Mouse (Mus musculus): ENCODE data around the gene Rsf1. TPM values are rescaled to one million over a fixed set of nuclear protein-coding genes. Genes with fewer than 3 reads are reported as not detected.

The Rsf1 gene
- 10 to 100 TPM; 43.2 to 49.0 (median 45.6) TPM for total RNA-seq (2022)

- DNase-seq (ENCODE audit: low spot score in 2 of 2), result peak; percentile 95 to 96
These were observed at the start of gene Rsf1, which contains the start of gene Aamdc for GRCm38 (mm10) chr7:97579067-97579975. TSS of gene Rsf1 (plus strand) at chr7:97579889. TSS of gene Aamdc (minus strand) at chr7:97579497.

- DNase-seq (ENCODE audit: low spot score in 2 of 2), result no peak
These were observed 44.2 kb upstream of the Rsf1 start for GRCm38 (mm10) chr7:97535531-97535930.

- no peak for DNase-seq (ENCODE audit: low spot score in 2 of 2)
These were observed 43.1 kb upstream of the Rsf1 start for GRCm38 (mm10) chr7:97536571-97536970.

- DNase-seq (ENCODE audit: low spot score in 2 of 2), result no peak
These were observed 33.2 kb upstream of the Rsf1 start for GRCm38 (mm10) chr7:97546462-97546861.

- no peak for DNase-seq (ENCODE audit: low spot score in 2 of 2)
These were observed 30.4 kb upstream of the Rsf1 start for GRCm38 (mm10) chr7:97549301-97549700.

- no peak for DNase-seq (ENCODE audit: low spot score in 2 of 2)
These were observed 29.0 kb upstream of the Rsf1 start for GRCm38 (mm10) chr7:97550673-97551072.

GRCm38 (mm10) chr7:97563576-97563975 lies 16.1 kb upstream of the Rsf1 start:
- DNase-seq (ENCODE audit: low spot score in 2 of 2), result no peak

GRCm38 (mm10) chr7:97569372-97569771 lies 10.3 kb upstream of the Rsf1 start:
- no peak for DNase-seq (ENCODE audit: low spot score in 2 of 2)

- DNase-seq (ENCODE audit: low spot score in 2 of 2), result no peak
These were observed 9.3 kb upstream of the Rsf1 start for GRCm38 (mm10) chr7:97570389-97570788.

- peak; percentile 31 to 34 for DNase-seq (ENCODE audit: low spot score in 2 of 2)
These were observed 1.2 kb upstream of the Rsf1 start for GRCm38 (mm10) chr7:97578361-97579066.

GRCm38 (mm10) chr7:97579976-97580842 lies 520 bp downstream of the Rsf1 start:
- DNase-seq (ENCODE audit: low spot score in 2 of 2), result peak; percentile 35 to 43

- DNase-seq (ENCODE audit: low spot score in 2 of 2), result peak; percentile 80 to 84
These were observed 1.1 kb downstream of the Rsf1 start for GRCm38 (mm10) chr7:97580843-97581214.

GRCm38 (mm10) chr7:97588506-97588905 lies 8.8 kb downstream of the Rsf1 start:
- DNase-seq (ENCODE audit: low spot score in 2 of 2), result no peak

- DNase-seq (ENCODE audit: low spot score in 2 of 2), result no peak
These were observed 10.8 kb downstream of the Rsf1 start for GRCm38 (mm10) chr7:97590488-97590887.

GRCm38 (mm10) chr7:97591336-97591735 lies 11.6 kb downstream of the Rsf1 start:
- no peak for DNase-seq (ENCODE audit: low spot score in 2 of 2)

- no peak for DNase-seq (ENCODE audit: low spot score in 2 of 2)
These were observed 12.7 kb downstream of the Rsf1 start for GRCm38 (mm10) chr7:97592396-97592795.

- no peak for DNase-seq (ENCODE audit: low spot score in 2 of 2)
These were observed 13.8 kb downstream of the Rsf1 start for GRCm38 (mm10) chr7:97593535-97593934.

- DNase-seq (ENCODE audit: low spot score in 2 of 2), result no peak
These were observed 18.9 kb downstream of the Rsf1 start for GRCm38 (mm10) chr7:97598548-97598947.

- no peak for DNase-seq (ENCODE audit: low spot score in 2 of 2)
These were observed 41.7 kb downstream of the Rsf1 start for GRCm38 (mm10) chr7:97621346-97621745.

- DNase-seq (ENCODE audit: low spot score in 2 of 2), result no peak
These were observed 43.0 kb downstream of the Rsf1 start for GRCm38 (mm10) chr7:97622676-97623075.

- no peak for DNase-seq (ENCODE audit: low spot score in 2 of 2)
These were observed 43.7 kb downstream of the Rsf1 start for GRCm38 (mm10) chr7:97623402-97623801.
